Mouse (Mus musculus): ENCODE data around the gene 2210408I21Rik. TPM values are rescaled to one million over a fixed set of nuclear protein-coding genes. Genes with fewer than 3 reads are reported as not detected.

2210408I21Rik gene
- polyA plus RNA-seq, 1 experiment = 3.4 TPM

DNA sequence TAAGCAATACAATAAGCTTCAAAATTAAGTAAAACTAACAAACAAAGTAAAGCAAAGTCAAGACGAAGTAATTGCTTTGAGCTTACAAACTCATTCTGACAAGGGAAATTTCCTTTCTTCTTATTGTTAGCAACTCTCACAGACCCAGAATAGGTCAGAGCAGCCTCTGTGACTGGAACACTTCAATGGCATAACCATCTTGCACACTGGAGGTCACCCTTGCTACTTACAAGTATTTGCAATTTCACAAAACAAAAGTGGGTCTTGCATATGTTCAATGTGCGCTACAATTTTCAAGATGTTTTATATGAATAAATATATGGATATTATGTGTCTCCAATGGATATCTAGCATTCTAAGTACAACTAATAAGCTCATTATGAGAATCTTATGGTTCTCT, 265.4 kb downstream of the 2210408I21Rik start:
- TF ChIP-seq EP300 (IDR thresholded peaks at IDR 0.05; ENCODE audit: insufficient read depth, low read depth, low read length) (no peak), CTCF (IDR thresholded peaks at IDR 0.05; ENCODE audit: low read depth, low read length) (no peak), POLR2A (IDR thresholded peaks at IDR 0.05; ENCODE audit: insufficient read depth, low read length) (no peak)
- Histone ChIP-seq H3K4me1 (ENCODE audit: control insufficient read depth, insufficient read depth, low read length) (no peaks in the 10 kb centered on the region), H3K27me3 (ENCODE audit: control insufficient read depth, insufficient read depth, low read length, poor library complexity, severe bottlenecking) (no peaks in the 10 kb centered on the region), H3K9me3 (replicated peaks; ENCODE audit: control insufficient read depth, insufficient read depth, low read length, poor library complexity, severe bottlenecking) (no peaks in the 10 kb centered on the region), H3K9ac (ENCODE audit: low read depth, poor library complexity, severe bottlenecking) (no peak overlapping the region), H3K4me3 (ENCODE audit: low read depth, low read length) (no peak overlapping the region), H3K27ac (ENCODE audit: insufficient read depth, low read length) (no peak overlapping the region), H3K36me3 (ENCODE audit: control insufficient read depth, insufficient read depth, low read length, poor library complexity, severe bottlenecking) (no peaks in the 10 kb centered on the region)

DNA sequence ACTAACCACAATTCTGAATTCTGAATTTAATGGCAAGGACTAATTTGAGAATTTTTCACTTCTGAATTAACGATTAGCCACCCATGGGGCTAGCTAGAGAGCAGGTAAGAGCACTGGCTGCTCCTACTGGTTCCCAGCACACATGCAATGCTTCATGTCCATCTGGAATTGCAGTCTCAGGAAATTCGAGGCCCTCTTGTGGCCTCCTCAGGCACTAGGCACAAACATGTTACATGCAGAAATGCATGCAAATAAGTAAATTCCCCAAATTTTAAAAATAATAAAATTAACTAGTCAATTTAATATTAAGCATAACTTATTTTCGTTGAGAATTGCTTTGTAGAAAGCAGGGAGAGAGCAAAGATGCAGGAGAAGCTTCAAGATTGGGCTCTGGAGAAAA, 273.2 kb downstream of the 2210408I21Rik start:
- no peak overlapping the region for H3K27ac ChIP-seq (ENCODE audit: insufficient read depth, low read length)
- no peaks in the 10 kb centered on the region for H3K4me1 ChIP-seq (ENCODE audit: control insufficient read depth, insufficient read depth, low read length)
- H3K27me3 ChIP-seq (ENCODE audit: control insufficient read depth, insufficient read depth, low read length, poor library complexity, severe bottlenecking) = no peaks in the 10 kb centered on the region
- no peaks in the 10 kb centered on the region for H3K36me3 ChIP-seq (ENCODE audit: control insufficient read depth, insufficient read depth, low read length, poor library complexity, severe bottlenecking)
- no peak for TF ChIP-seq CTCF (IDR thresholded peaks at IDR 0.05; ENCODE audit: low read depth, low read length)
- no peak for TF ChIP-seq POLR2A (IDR thresholded peaks at IDR 0.05; ENCODE audit: insufficient read depth, low read length)
- no peak for TF ChIP-seq EP300 (IDR thresholded peaks at IDR 0.05; ENCODE audit: insufficient read depth, low read depth, low read length)
- H3K9me3 ChIP-seq (replicated peaks; ENCODE audit: control insufficient read depth, insufficient read depth, low read length, poor library complexity, severe bottlenecking) = no peaks in the 10 kb centered on the region
- no peak overlapping the region for H3K9ac ChIP-seq (ENCODE audit: low read depth, poor library complexity, severe bottlenecking)
- no peak overlapping the region for H3K4me3 ChIP-seq (ENCODE audit: low read depth, low read length)

DNA sequence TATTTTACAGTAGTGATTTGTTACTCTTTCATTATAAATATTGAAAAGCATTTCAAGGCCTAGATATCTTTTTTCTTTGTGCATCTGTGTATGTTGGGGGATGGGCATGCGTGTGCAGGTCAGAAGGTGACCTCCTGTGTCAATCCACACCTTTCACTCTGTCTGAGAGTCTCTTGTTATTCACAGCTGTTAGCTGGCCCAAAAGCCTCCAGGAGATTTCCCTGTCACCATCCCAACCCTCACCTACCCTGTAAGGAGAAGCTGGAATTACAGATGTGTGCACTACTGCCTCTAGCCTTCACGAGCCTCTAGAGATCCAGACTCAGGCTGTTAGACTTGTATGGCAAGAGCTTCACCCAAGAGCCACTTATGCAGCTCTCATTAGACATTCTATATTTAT, 274.5 kb downstream of the 2210408I21Rik start:
- TF ChIP-seq EP300 (IDR thresholded peaks at IDR 0.05; ENCODE audit: insufficient read depth, low read depth, low read length) (no peak), CTCF (IDR thresholded peaks at IDR 0.05; ENCODE audit: low read depth, low read length) (no peak), POLR2A (IDR thresholded peaks at IDR 0.05; ENCODE audit: insufficient read depth, low read length) (no peak)
- Histone ChIP-seq H3K9me3 (replicated peaks; ENCODE audit: control insufficient read depth, insufficient read depth, low read length, poor library complexity, severe bottlenecking) (no peaks in the 10 kb centered on the region), H3K27me3 (ENCODE audit: control insufficient read depth, insufficient read depth, low read length, poor library complexity, severe bottlenecking) (no peaks in the 10 kb centered on the region), H3K4me1 (ENCODE audit: control insufficient read depth, insufficient read depth, low read length) (no peaks in the 10 kb centered on the region), H3K9ac (ENCODE audit: low read depth, poor library complexity, severe bottlenecking) (no peak overlapping the region), H3K4me3 (ENCODE audit: low read depth, low read length) (no peak overlapping the region), H3K27ac (ENCODE audit: insufficient read depth, low read length) (no peak overlapping the region), H3K36me3 (ENCODE audit: control insufficient read depth, insufficient read depth, low read length, poor library complexity, severe bottlenecking) (no peaks in the 10 kb centered on the region)

DNA sequence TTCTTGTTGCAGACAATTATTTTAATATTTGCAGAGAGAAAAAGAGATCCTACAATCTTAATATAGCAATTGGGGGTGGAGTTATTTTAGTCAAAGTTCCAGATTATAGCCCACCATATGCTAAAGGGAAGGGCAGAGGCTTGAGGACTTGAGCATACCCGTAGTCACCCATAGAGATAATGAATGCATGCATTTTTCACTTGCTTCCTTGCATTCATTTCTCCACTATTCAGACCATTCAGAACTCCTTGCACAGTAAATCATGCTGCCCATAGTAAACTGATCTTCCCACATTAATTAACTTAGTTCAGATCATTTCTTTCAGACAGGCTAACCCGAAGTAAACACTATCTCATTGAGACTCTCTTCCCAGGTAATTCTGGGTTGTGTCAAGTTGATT, 277.5 kb downstream of the 2210408I21Rik start:
- Histone ChIP-seq H3K27me3 (ENCODE audit: control insufficient read depth, insufficient read depth, low read length, poor library complexity, severe bottlenecking) (no peaks in the 10 kb centered on the region), H3K27ac (ENCODE audit: insufficient read depth, low read length) (no peak overlapping the region), H3K4me3 (ENCODE audit: low read depth, low read length) (no peak overlapping the region), H3K9me3 (replicated peaks; ENCODE audit: control insufficient read depth, insufficient read depth, low read length, poor library complexity, severe bottlenecking) (no peaks in the 10 kb centered on the region), H3K36me3 (ENCODE audit: control insufficient read depth, insufficient read depth, low read length, poor library complexity, severe bottlenecking) (no peaks in the 10 kb centered on the region), H3K4me1 (ENCODE audit: control insufficient read depth, insufficient read depth, low read length) (no peaks in the 10 kb centered on the region), H3K9ac (ENCODE audit: low read depth, poor library complexity, severe bottlenecking) (no peak overlapping the region)
- no peak for TF ChIP-seq EP300 (IDR thresholded peaks at IDR 0.05; ENCODE audit: insufficient read depth, low read depth, low read length)
- no peak for TF ChIP-seq CTCF (IDR thresholded peaks at IDR 0.05; ENCODE audit: low read depth, low read length)
- TF ChIP-seq POLR2A (IDR thresholded peaks at IDR 0.05; ENCODE audit: insufficient read depth, low read length) = no peak

DNA sequence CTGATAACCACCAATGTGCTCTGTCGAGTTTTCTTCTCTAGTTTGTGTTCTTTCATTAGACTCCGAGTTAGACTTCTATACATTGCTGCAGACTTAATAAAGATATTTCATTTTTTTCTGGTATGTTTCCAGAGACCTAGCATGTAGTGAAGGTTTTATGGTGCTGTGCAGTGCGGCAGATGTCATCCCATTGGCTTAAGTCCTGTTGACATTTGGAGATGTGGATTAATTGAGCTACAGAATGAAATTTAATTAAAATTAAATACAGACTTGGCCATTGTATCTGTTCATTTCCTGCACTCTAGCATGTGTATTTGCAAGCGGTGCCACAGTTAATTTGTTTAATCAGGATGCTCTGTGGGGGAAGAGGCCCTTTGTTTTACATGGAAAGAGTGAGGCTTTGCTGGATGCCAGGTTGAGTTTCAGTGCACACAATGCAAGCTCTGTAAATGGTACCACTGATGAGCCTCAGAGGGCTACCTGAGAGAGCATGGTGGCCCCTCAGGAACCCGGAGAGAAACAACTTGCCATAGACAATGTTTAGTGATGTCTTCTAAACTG, 314.7 kb downstream of the 2210408I21Rik start:
- no peak overlapping the region for H3K4me3 ChIP-seq (ENCODE audit: low read depth, low read length)
- no peak overlapping the region for H3K27ac ChIP-seq (ENCODE audit: insufficient read depth, low read length)
- no peak overlapping the region for H3K9ac ChIP-seq (ENCODE audit: low read depth, poor library complexity, severe bottlenecking)
- no peaks in the 10 kb centered on the region for H3K36me3 ChIP-seq (ENCODE audit: control insufficient read depth, insufficient read depth, low read length, poor library complexity, severe bottlenecking)
- TF ChIP-seq POLR2A (IDR thresholded peaks at IDR 0.05; ENCODE audit: insufficient read depth, low read length) = no peak
- TF ChIP-seq EP300 (IDR thresholded peaks at IDR 0.05; ENCODE audit: insufficient read depth, low read depth, low read length) = no peak
- no peak for TF ChIP-seq CTCF (IDR thresholded peaks at IDR 0.05; ENCODE audit: low read depth, low read length)
- no peaks in the 10 kb centered on the region for H3K9me3 ChIP-seq (replicated peaks; ENCODE audit: control insufficient read depth, insufficient read depth, low read length, poor library complexity, severe bottlenecking)
- no peaks in the 10 kb centered on the region for H3K4me1 ChIP-seq (ENCODE audit: control insufficient read depth, insufficient read depth, low read length)
- H3K27me3 ChIP-seq (ENCODE audit: control insufficient read depth, insufficient read depth, low read length, poor library complexity, severe bottlenecking) = no peaks in the 10 kb centered on the region

DNA sequence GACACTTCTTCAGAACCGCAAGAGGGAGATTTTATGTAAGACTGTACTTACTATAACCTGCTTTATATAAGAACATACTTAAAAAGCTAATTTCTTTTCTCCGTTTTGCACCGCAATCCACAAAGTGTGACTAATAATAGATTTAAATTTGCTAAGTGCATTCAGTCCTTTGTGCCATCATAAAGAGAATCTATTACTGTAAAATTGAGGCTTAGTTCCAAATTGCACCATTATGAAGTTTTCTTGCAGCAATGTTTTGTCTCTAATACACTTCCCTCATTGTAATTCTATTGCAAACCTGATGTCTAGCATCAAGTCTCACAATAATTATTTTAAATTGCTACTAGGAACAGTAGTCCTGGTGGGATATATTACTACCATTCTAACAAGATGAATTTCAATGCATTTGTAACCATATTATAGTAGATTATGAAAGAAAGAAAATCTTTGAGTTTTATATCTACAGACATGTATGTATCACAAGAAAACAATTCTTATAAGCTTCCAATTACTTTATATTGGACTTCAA, 334.8 kb downstream of the 2210408I21Rik start:
- Histone ChIP-seq H3K4me3 (ENCODE audit: low read depth, low read length) (no peak overlapping the region), H3K4me1 (ENCODE audit: control insufficient read depth, insufficient read depth, low read length) (no peaks in the 10 kb centered on the region), H3K27me3 (ENCODE audit: control insufficient read depth, insufficient read depth, low read length, poor library complexity, severe bottlenecking) (no peaks in the 10 kb centered on the region), H3K9me3 (replicated peaks; ENCODE audit: control insufficient read depth, insufficient read depth, low read length, poor library complexity, severe bottlenecking) (no peaks in the 10 kb centered on the region), H3K9ac (ENCODE audit: low read depth, poor library complexity, severe bottlenecking) (no peak overlapping the region), H3K36me3 (ENCODE audit: control insufficient read depth, insufficient read depth, low read length, poor library complexity, severe bottlenecking) (no peaks in the 10 kb centered on the region), H3K27ac (ENCODE audit: insufficient read depth, low read length) (no peak overlapping the region)
- TF ChIP-seq EP300 (IDR thresholded peaks at IDR 0.05; ENCODE audit: insufficient read depth, low read depth, low read length) (no peak), CTCF (IDR thresholded peaks at IDR 0.05; ENCODE audit: low read depth, low read length) (no peak), POLR2A (IDR thresholded peaks at IDR 0.05; ENCODE audit: insufficient read depth, low read length) (no peak)

Data from ES-Bruce4 (cell line).